Mouse (Mus musculus) retina, embryonic 14.5 days (tissue): ENCODE results near the gene Fam110c.
"Not testable (repeated sequence)": the region's sequence is repeated elsewhere in the genome, so short reads cannot be mapped to it uniquely, and the experiment has no call there.

ENCODE experiments used
- DNase-seq: peaks from one replicate; pipeline ENCODE4 v3.0.0-alpha.2; 2015; ENCODE audit warnings: low spot score

Fam110c gene

GRCm38 (mm10) chr12:31073412-31074354 lies at the start of gene Fam110c:
Gene Fam110c, plus strand, starts transcription at chr12:31073861.
- peak; percentile 50 for DNase-seq

GRCm38 (mm10) chr12:31026423-31026822 lies 47.2 kb upstream of the Fam110c start:
- DNase-seq, result no peak

- no peak for DNase-seq
Observed at GRCm38 (mm10) chr12:31052066-31052465, 21.6 kb upstream of the Fam110c start.

- DNase-seq, result no peak
Observed at GRCm38 (mm10) chr12:31056291-31056864, 17.3 kb upstream of the Fam110c start.

GRCm38 (mm10) chr12:31059393-31059853 lies 14.2 kb upstream of the Fam110c start:
- no peak for DNase-seq

- DNase-seq, result no peak
Observed at GRCm38 (mm10) chr12:31060245-31060644, 13.4 kb upstream of the Fam110c start.

- no peak for DNase-seq
Observed at GRCm38 (mm10) chr12:31071222-31071621, 2.4 kb upstream of the Fam110c start.

GRCm38 (mm10) chr12:31074355-31074786 lies 710 bp downstream of the Fam110c start:
- not testable (repeated sequence) for DNase-seq

- peak; percentile 46 for DNase-seq
Observed at GRCm38 (mm10) chr12:31074839-31075538, 1.3 kb downstream of the Fam110c start.

GRCm38 (mm10) chr12:31077020-31077419 lies 3.4 kb downstream of the Fam110c start:
- DNase-seq, result no peak

GRCm38 (mm10) chr12:31078030-31078429 lies 4.4 kb downstream of the Fam110c start:
- no peak for DNase-seq

- no peak for DNase-seq
Observed at GRCm38 (mm10) chr12:31080352-31080751, 6.7 kb downstream of the Fam110c start.

- DNase-seq, result no peak
Observed at GRCm38 (mm10) chr12:31080890-31081554, 7.4 kb downstream of the Fam110c start.

- DNase-seq, result no peak
Observed at GRCm38 (mm10) chr12:31083007-31083406, 9.3 kb downstream of the Fam110c start.

- DNase-seq, result no peak
Observed at GRCm38 (mm10) chr12:31083407-31083806, 9.7 kb downstream of the Fam110c start.

- no peak for DNase-seq
Observed at GRCm38 (mm10) chr12:31087060-31087459, 13.4 kb downstream of the Fam110c start.

GRCm38 (mm10) chr12:31090401-31090800 lies 16.7 kb downstream of the Fam110c start:
- DNase-seq, result no peak

- DNase-seq, result no peak
Observed at GRCm38 (mm10) chr12:31090882-31091640, 17.4 kb downstream of the Fam110c start.

- DNase-seq, result no peak
Observed at GRCm38 (mm10) chr12:31092481-31092880, 18.8 kb downstream of the Fam110c start.

- no peak for DNase-seq
Observed at GRCm38 (mm10) chr12:31097185-31097584, 23.5 kb downstream of the Fam110c start.

- no peak for DNase-seq
Observed at GRCm38 (mm10) chr12:31101190-31101589, 27.5 kb downstream of the Fam110c start.
